Mouse (Mus musculus) T-cell, adult 2 months (primary cell): ENCODE results near the gene Abhd5.
A peak's percentile ranks its signal among the peaks of the same experiment; 100 is the strongest.
"Not testable (repeated sequence)": the region's sequence is repeated elsewhere in the genome, so short reads cannot be mapped to it uniquely, and the experiment has no call there.

Experiments
- DNase-seq: peaks from one replicate; pipeline ENCODE4 v3.0.0; 2022; ENCODE audit warnings: low spot score

The Abhd5 gene

GRCm38 (mm10) chr9:122351303-122352024 is at the start of gene Abhd5:
Abhd5 (plus strand) TSS chr9:122351608.
- DNase-seq = peak; percentile 96

GRCm38 (mm10) chr9:122305302-122305701 is 46.1 kb upstream of the Abhd5 start:
- DNase-seq = no peak

GRCm38 (mm10) chr9:122309013-122309980 is 42.1 kb upstream of the Abhd5 start:
- DNase-seq = no peak

GRCm38 (mm10) chr9:122310613-122311049 is 40.8 kb upstream of the Abhd5 start:
- DNase-seq = peak; percentile 79

- no peak for DNase-seq
Measured at GRCm38 (mm10) chr9:122311051-122311760, 40.2 kb upstream of the Abhd5 start.

- no peak for DNase-seq
Measured at GRCm38 (mm10) chr9:122312296-122312990, 39.0 kb upstream of the Abhd5 start.

- not testable (repeated sequence) for DNase-seq
Measured at GRCm38 (mm10) chr9:122313128-122313527, 38.3 kb upstream of the Abhd5 start.

GRCm38 (mm10) chr9:122314386-122314785 is 37.0 kb upstream of the Abhd5 start:
- DNase-seq = no peak

GRCm38 (mm10) chr9:122314942-122315341 is 36.5 kb upstream of the Abhd5 start:
- no peak for DNase-seq

- DNase-seq = no peak
Measured at GRCm38 (mm10) chr9:122315501-122315900, 35.9 kb upstream of the Abhd5 start.

- no peak for DNase-seq
Measured at GRCm38 (mm10) chr9:122316562-122316961, 34.8 kb upstream of the Abhd5 start.

- DNase-seq = no peak
Measured at GRCm38 (mm10) chr9:122320626-122321025, 30.8 kb upstream of the Abhd5 start.

- DNase-seq = no peak
Measured at GRCm38 (mm10) chr9:122322356-122322755, 29.1 kb upstream of the Abhd5 start.

GRCm38 (mm10) chr9:122325996-122326395 is 25.4 kb upstream of the Abhd5 start:
- no peak for DNase-seq

GRCm38 (mm10) chr9:122328199-122328598 is 23.2 kb upstream of the Abhd5 start:
- no peak for DNase-seq

- DNase-seq = no peak
Measured at GRCm38 (mm10) chr9:122336677-122337076, 14.7 kb upstream of the Abhd5 start.

- DNase-seq = no peak
Measured at GRCm38 (mm10) chr9:122337510-122337931, 13.9 kb upstream of the Abhd5 start.

- no peak for DNase-seq
Measured at GRCm38 (mm10) chr9:122339972-122340371, 11.4 kb upstream of the Abhd5 start.

GRCm38 (mm10) chr9:122343399-122343798 is 8.0 kb upstream of the Abhd5 start:
- DNase-seq = no peak

GRCm38 (mm10) chr9:122344560-122344959 is 6.8 kb upstream of the Abhd5 start:
- no peak for DNase-seq

- no peak for DNase-seq
Measured at GRCm38 (mm10) chr9:122345291-122345690, 6.1 kb upstream of the Abhd5 start.

GRCm38 (mm10) chr9:122346059-122346458 is 5.3 kb upstream of the Abhd5 start:
- DNase-seq = no peak
